Mouse (Mus musculus) liver, embryonic 13.5 days (tissue): ENCODE data around the gene Ifi44. TPM values are rescaled to one million over a fixed set of nuclear protein-coding genes. Genes with fewer than 3 reads are reported as not detected.

Experiments
- ATAC-seq: fragments of 200-750 bp; cut with Nextera tagmentation; 2 replicates; pipeline ENCODE4 v1.8.0; 2017; ENCODE audit warnings: low read depth, mild to moderate bottlenecking, moderate number of reproducible peaks, moderate library complexity
- DNase-seq: peaks from one replicate; pipeline ENCODE4 v3.0.0; 2022
- H3K27ac ChIP-seq: fragments of 300-500 bp; sonication (generic); 2 replicates; pipeline ENCODE4 v1.5.1; 2015; ENCODE audit warnings: moderate library complexity, mild to moderate bottlenecking, inconsistent platforms
- H3K27me3 ChIP-seq: fragments of 300-500 bp; sonication (generic); 2 replicates; pipeline ENCODE4 v1.6.1; 2015; ENCODE audit warnings: mild to moderate bottlenecking, inconsistent platforms
- H3K36me3 ChIP-seq: fragments of 300-500 bp; sonication (generic); 2 replicates; pipeline ENCODE4 v1.6.1; 2015; ENCODE audit warnings: mild to moderate bottlenecking, inconsistent platforms
- H3K4me1 ChIP-seq: fragments of 300-500 bp; sonication (generic); replicated peaks from 2 replicates; pipeline ENCODE4 v1.6.1; 2015; ENCODE audit warnings: inconsistent platforms
- H3K4me2 ChIP-seq: fragments of 300-500 bp; sonication (generic); 2 replicates; pipeline ENCODE4 v1.6.1; 2015; ENCODE audit warnings: inconsistent platforms, mild to moderate bottlenecking, moderate library complexity
- H3K4me3 ChIP-seq: fragments of 300-500 bp; sonication (generic); replicated peaks from 2 replicates; pipeline ENCODE4 v1.5.1; 2015; ENCODE audit warnings: mild to moderate bottlenecking, inconsistent platforms
- H3K9ac ChIP-seq: fragments of 300-500 bp; sonication (generic); 2 replicates; pipeline ENCODE4 v1.6.1; 2015; ENCODE audit warnings: mild to moderate bottlenecking, inconsistent platforms
- H3K9me3 ChIP-seq: fragments of 300-500 bp; sonication (generic); replicated peaks from 2 replicates; pipeline ENCODE4 v1.6.1; 2016; ENCODE audit warnings: inconsistent platforms
- WGBS: fragments of 180-500 bp; shearing (Covaris S2); methylation state at CpG from one replicate; pipeline ENCODE4 v1.1.7; 2015; ENCODE audit not compliant: insufficient replicate concordance; 5-methylcytosine and 5-hydroxymethylcytosine counted together
- polyA plus RNA-seq: library from polyadenylated mRNA; unstranded; fragments of >200 nt; fragmentation: Nextera tagmentation; extraction: Ambion mirVana; gene quantifications from 2 replicates; pipeline ENCODE4 v1.2.1, GENCODE M21; 2015

Ifi44 gene
- polyA plus RNA-seq = 0.06 and 0.15 TPM in 2 replicates

DNA sequence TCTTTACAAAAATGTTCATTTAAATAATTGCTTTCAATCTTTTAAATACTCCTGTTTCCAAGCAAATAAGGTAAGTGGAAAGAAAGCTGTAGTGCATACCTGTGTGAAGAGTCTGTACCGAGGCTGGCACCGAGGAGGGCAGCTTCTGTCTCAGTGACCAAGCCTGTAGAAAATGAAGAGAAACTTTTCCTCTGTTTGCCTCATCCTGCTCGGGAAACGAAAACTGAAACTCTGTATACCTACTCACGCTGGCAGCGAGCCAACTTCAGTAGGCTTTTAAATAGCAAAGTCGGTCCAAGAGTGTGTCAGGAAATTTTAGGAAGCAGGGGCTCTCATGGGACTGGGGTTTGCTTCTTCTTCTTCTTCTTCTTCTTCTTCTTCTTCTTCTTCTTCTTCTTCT lies at the start of gene Ifi44:
TSS of gene Ifi44 (minus strand) at position 224 of the 400 bp plus-strand sequence.
- Histone ChIP-seq H3K4me1 (no peaks in the 10 kb centered on the region), H3K4me3 (no peak within 1 kb of the TSS), H3K9ac (no peak within 1 kb of the TSS), H3K27ac (no peak within 1 kb of the TSS), H3K36me3 (no peaks in the 10 kb centered on the region), H3K4me2 (no peak within 1 kb of the TSS), H3K27me3 (no peaks in the 10 kb centered on the region), H3K9me3 (no peaks in the 10 kb centered on the region)
- no peak for DNase-seq
- 61% methylated on average over 7 of the region's 7 CpGs for WGBS
- no peak for ATAC-seq

DNA sequence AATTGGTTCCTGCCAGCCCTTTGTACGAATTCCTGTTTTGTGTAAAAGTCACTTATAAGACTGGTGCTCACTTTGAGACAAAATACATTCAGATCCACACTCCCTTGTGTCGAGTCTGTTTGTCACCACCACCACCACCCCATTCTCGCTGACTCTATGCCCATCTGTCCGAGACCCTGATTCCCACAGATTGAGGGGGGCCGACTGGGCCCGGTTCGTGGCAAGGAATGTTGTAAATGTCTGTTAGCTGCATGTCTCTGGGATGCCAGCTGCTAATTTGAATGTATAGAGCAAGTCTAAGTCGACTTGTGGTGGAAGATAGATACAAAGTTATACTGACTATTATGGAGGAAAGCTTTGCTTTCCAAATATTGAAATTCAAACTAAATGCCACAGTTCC lies 38.9 kb upstream of the Ifi44 start:
- H3K4me3 ChIP-seq = no peak overlapping the region
- WGBS = 54% methylated on average over 8 of the region's 8 CpGs
- H3K9ac ChIP-seq = no peak overlapping the region
- no peaks in the 10 kb centered on the region for H3K27me3 ChIP-seq
- ATAC-seq (no peak), DNase-seq (no peak)
- no peak overlapping the region for H3K27ac ChIP-seq
- H3K4me1 ChIP-seq = no peaks in the 10 kb centered on the region
- H3K36me3 ChIP-seq = no peaks in the 10 kb centered on the region
- no peaks in the 10 kb centered on the region for H3K9me3 ChIP-seq
- H3K4me2 ChIP-seq = no peak overlapping the region

DNA sequence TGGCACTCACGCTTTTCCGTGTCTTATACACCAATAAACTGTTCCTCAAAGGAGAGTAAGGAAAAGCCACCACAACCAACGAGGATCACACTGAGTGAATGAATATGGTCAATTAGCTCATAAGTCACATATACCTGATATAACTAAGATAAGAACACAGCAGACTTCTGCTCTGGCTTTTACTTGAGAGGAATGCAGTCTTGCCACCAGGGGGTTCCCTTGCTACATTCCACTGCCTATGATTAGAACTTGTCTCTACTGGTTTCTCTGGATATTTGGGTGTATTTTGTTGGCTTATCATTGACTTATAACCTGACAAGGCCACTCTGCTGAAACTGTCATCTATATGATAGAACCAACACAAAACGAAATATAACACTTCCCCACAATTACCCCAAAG lies 25.3 kb upstream of the Ifi44 start:
- Histone ChIP-seq H3K9ac (no peak overlapping the region), H3K4me3 (no peak overlapping the region), H3K36me3 (no peaks in the 10 kb centered on the region), H3K9me3 (no peaks in the 10 kb centered on the region), H3K27me3 (no peaks in the 10 kb centered on the region), H3K4me1 (no peaks in the 10 kb centered on the region), H3K27ac (no peak overlapping the region), H3K4me2 (no peak overlapping the region)
- 49% methylated on average over 4 of the region's 4 CpGs for WGBS
- ATAC-seq = no peak
- no peak for DNase-seq

DNA sequence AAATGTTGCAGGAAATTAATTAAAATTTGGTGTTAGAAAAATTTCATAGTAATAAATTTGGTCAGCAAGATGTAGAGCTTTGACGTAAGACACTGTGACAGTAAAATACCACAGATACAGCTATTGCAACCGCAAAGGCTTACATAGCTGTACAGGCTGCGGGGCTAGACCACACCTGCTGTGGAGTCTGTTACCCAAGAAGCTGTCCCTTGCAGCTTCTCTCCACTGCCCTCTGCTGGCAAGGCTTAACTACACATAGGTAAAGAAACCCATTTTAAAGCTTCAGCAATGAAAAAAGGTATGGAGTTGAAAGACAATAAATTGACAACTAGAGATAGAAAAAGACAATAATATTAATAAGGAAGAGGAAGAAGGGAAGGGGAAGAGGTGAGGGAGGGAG lies 21.3 kb upstream of the Ifi44 start:
- H3K4me2 ChIP-seq = no peak overlapping the region
- no peaks in the 10 kb centered on the region for H3K4me1 ChIP-seq
- no peak overlapping the region for H3K27ac ChIP-seq
- no peaks in the 10 kb centered on the region for H3K27me3 ChIP-seq
- no peaks in the 10 kb centered on the region for H3K9me3 ChIP-seq
- no peak overlapping the region for H3K4me3 ChIP-seq
- WGBS = 52% methylated on average over 3 of the region's 3 CpGs
- no peak for DNase-seq
- no peak for ATAC-seq
- no peak overlapping the region for H3K9ac ChIP-seq
- no peaks in the 10 kb centered on the region for H3K36me3 ChIP-seq

DNA sequence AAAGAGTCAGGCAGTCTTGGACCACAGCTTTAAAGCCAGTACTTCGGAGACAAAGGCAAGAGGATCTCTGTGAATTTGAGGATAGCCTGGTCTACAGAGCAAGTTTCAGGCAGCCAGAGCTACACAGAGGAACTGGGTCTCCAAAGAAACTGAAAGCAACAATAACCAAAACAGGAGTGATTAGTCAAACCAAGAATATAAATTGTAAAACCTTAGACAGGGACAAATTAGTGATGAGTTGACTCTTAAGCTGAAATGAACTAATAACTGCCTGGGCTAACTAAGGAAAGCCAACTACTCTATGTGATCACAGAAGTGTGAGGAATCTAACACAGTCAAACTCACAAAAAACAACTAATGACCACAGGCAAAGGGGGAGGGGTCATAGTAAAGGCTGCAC lies 1.2 kb downstream of the Ifi44 start:
- no peak for DNase-seq
- Histone ChIP-seq H3K4me3 (no peak overlapping the region), H3K9me3 (no peaks in the 10 kb centered on the region), H3K27me3 (no peaks in the 10 kb centered on the region), H3K36me3 (no peaks in the 10 kb centered on the region), H3K9ac (no peak overlapping the region), H3K27ac (no peak overlapping the region), H3K4me2 (no peak overlapping the region), H3K4me1 (no peaks in the 10 kb centered on the region)
- no peak for ATAC-seq
- 61% methylated on average over 1 of the region's 1 CpGs for WGBS

DNA sequence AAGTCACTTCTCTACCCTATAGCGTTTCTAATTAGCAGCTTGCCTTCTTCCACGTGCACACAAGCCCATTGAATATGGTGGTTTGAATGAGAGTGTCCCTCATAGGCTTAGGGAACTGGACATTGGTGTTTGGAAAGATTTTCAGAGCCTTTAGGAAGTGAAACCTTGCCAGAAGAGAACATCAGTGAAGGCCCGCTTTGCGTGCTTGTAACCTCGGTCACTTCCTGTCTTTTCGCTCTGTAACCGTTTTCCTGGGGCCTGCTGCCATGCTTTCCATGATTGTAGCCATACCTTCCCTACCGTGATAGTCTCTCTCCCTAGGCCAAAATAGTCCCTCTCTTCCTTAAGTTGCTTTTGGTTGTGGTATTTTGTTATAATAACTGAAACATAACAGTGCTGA lies 3.7 kb downstream of the Ifi44 start:
- no peak overlapping the region for H3K4me3 ChIP-seq
- H3K4me2 ChIP-seq = no peak overlapping the region
- no peaks in the 10 kb centered on the region for H3K9me3 ChIP-seq
- no peaks in the 10 kb centered on the region for H3K4me1 ChIP-seq
- H3K27ac ChIP-seq = no peak overlapping the region
- no peak overlapping the region for H3K9ac ChIP-seq
- no peaks in the 10 kb centered on the region for H3K36me3 ChIP-seq
- DNase-seq (no peak), ATAC-seq (no peak)
- H3K27me3 ChIP-seq = no peaks in the 10 kb centered on the region
- 64% methylated on average over 8 of the region's 8 CpGs for WGBS

DNA sequence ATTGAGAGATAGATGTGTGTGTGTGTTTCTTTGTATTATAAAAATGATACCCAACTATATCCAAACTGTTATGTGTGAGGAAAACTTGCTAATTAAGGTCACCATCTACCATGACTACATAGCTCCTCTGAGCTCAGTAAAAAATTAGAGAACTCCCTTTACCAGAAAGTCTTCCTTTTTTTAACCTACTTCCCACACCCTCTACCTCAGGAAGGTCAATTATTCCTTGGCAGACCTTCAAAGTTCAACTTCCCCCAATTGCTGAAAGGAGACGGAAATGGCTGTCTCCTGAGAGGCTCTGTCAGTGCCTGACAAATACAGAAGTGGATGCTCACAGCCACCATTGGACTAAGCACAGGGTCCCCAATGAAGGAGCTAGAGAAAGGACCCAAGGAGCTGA lies 7.5 kb downstream of the Ifi44 start:
- Histone ChIP-seq H3K4me1 (no peaks in the 10 kb centered on the region), H3K4me3 (no peak overlapping the region), H3K9ac (no peak overlapping the region), H3K27me3 (no peaks in the 10 kb centered on the region), H3K4me2 (no peak overlapping the region), H3K27ac (no peak overlapping the region), H3K36me3 (no peaks in the 10 kb centered on the region), H3K9me3 (no peaks in the 10 kb centered on the region)
- 34% methylated on average over 1 of the region's 1 CpGs for WGBS
- no peak for ATAC-seq
- DNase-seq = no peak

DNA sequence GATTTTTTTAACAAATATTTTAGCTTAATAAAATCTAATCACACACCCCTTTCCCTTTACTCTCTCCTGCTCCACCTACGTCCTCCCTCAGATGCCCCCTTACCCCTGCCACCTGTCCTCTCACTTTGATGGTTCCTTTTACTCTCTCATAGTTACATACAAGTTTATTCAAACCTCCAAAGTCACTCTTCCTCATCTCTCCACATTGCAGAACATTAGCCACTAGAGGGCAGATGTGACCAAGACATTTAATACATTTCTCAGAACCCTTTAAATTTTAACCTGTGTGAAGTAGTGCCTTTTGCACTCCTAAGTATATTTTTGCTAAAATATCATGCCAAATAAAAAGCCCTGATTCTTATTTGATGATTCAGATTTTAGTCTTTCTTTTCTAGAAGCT lies 33.5 kb downstream of the Ifi44 start:
- no peak overlapping the region for H3K4me2 ChIP-seq
- no peaks in the 10 kb centered on the region for H3K36me3 ChIP-seq
- 24% methylated on average over 1 of the region's 1 CpGs for WGBS
- H3K27ac ChIP-seq = no peak overlapping the region
- no peak for ATAC-seq
- no peak overlapping the region for H3K9ac ChIP-seq
- H3K4me1 ChIP-seq = no peaks in the 10 kb centered on the region
- no peak for DNase-seq
- H3K9me3 ChIP-seq = no peaks in the 10 kb centered on the region
- no peaks in the 10 kb centered on the region for H3K27me3 ChIP-seq
- H3K4me3 ChIP-seq = no peak overlapping the region

DNA sequence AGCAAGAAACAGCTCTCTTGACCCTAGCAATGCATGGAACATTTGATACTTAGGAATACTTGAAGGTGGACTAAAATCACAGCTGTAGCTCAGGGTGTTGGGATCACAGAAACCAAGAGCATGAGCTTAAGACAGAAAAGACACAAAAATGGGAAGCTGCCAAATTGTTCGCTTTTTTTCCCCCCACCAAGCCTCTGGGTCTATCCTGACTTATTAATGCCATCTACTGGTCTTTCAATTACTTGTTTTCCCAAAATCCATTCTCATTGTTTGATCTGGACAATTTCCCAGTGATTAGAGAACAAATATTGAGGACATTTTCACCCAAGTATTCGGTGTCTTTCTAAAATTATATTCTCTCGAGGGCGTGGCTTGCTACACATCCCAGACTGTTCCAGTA lies 42.4 kb downstream of the Ifi44 start:
- no peak overlapping the region for H3K4me3 ChIP-seq
- no peak overlapping the region for H3K9ac ChIP-seq
- no peak overlapping the region for H3K27ac ChIP-seq
- DNase-seq (no peak), ATAC-seq (no peak)
- no peaks in the 10 kb centered on the region for H3K27me3 ChIP-seq
- 68% methylated on average over 4 of the region's 4 CpGs for WGBS
- no peaks in the 10 kb centered on the region for H3K4me1 ChIP-seq
- H3K36me3 ChIP-seq = no peaks in the 10 kb centered on the region
- no peak overlapping the region for H3K4me2 ChIP-seq
- no peaks in the 10 kb centered on the region for H3K9me3 ChIP-seq

Other genes with a start within 250 kb of the Ifi44 start
- gene Ifi44l, start 12.9 kb upstream of the Ifi44 start, polyA plus RNA-seq = not detected in 2 replicates
- 0.02 TPM in 1 of 2 replicates, not detected in the other for gene Ptgfr, start 87.7 kb upstream of the Ifi44 start, polyA plus RNA-seq